Comparison of ENCODE assay signal across 8 mouse cellular contexts in the genomic region with DNA sequence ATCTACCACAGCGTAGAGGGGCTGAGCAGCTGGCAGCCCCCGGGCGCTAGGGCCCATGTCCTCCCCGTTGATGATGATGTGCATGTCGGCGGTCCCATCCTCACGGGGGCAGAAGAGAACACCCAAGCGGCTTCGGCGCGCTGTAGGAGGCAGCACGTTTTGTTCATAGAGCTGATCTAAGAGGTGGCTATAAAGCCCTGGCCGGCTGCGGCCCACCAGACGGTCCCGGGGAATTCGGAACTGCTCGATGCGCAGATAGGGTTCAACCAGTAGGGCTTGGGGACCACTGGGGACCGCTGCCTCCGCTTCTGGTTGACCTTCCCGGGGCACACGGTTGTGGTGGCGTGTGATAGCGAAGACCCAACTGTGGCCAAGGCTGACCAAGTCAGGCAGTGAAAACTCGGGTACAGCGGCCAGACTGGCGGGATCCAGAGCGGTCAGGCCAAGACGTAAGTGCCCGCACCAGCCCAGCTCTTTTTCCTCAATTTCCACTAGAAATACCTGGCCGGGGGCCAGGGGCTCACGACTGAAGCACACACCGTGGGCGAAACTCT. TPM values are rescaled to one million over a fixed set of nuclear protein-coding genes. Genes with fewer than 3 reads are reported as not detected.
DNase-seq lines count a peak whose midpoint lies in the region; ATAC-seq and TF ChIP-seq lines count a peak whose summit lies in the region.

A gene (plus strand): TSS at position 126 of the 554 bp plus-strand sequence.

- no peak for TF ChIP-seq EP300 in CH12.LX (IDR thresholded peaks at IDR 0.05; ENCODE audit: low read length)
- no peak for TF ChIP-seq EP300 in liver, embryonic 14.5 days (IDR thresholded peaks at IDR 0.05; ENCODE audit: low read depth)

- H3K79me2 ChIP-seq in CH12.LX (replicated peaks; ENCODE audit: control insufficient read depth, extremely low read depth, insufficient read depth, poor library complexity, severe bottlenecking): no peaks in the 10 kb centered on the region

- peak; percentile 59 for DNase-seq in CH12.LX (ENCODE audit: extremely low read depth)
- DNase-seq in c-Kit-positive CD71-positive TER-119-negative erythroid progenitor cells, embryonic 14.5 days (ENCODE audit: low read depth): peak; percentile 67
- peak; percentile 80 to 87 for DNase-seq in kidney, postnatal 25 days
- DNase-seq in liver, embryonic 14.5 days (ENCODE audit: low read depth in 3 of 3, low spot score in 3 of 3): peak; percentile 58 to 66 (median 58)
- DNase-seq in neural tube, embryonic 10.5 days (ENCODE audit: extremely low spot score, low spot score): peak; percentile 65

- no peaks in the 10 kb centered on the region for H3K9me3 ChIP-seq in CH12.LX (replicated peaks; ENCODE audit: low read length)
- H3K9me3 ChIP-seq in forebrain, embryonic 12.5 days: no peaks in the 10 kb centered on the region
- H3K9me3 ChIP-seq in heart, embryonic 16.5 days (replicated peaks; ENCODE audit: control insufficient read depth, low read length): no peaks in the 10 kb centered on the region
- no peaks in the 10 kb centered on the region for H3K9me3 ChIP-seq in liver, embryonic 14.5 days (ENCODE audit: control insufficient read depth, low read length)
- no peaks in the 10 kb centered on the region for H3K9me3 ChIP-seq in stomach, embryonic 15.5 days

- H3K9ac ChIP-seq in CH12.LX (ENCODE audit: insufficient read depth, low read depth): peak within 1 kb of the TSS; percentile 74
- peak within 1 kb of the TSS; percentile 78 for H3K9ac ChIP-seq in forebrain, embryonic 12.5 days
- peak within 1 kb of the TSS; percentile 89 for H3K9ac ChIP-seq in heart, embryonic 16.5 days (ENCODE audit: low read length)
- peak within 1 kb of the TSS; percentile 81 for H3K9ac ChIP-seq in liver, embryonic 14.5 days (replicated peaks)
- H3K9ac ChIP-seq in stomach, embryonic 15.5 days: peak within 1 kb of the TSS; percentile 81

- peak within 1 kb of the TSS; percentile 26; the same call in 1 of the 2 replicates for H3K27ac ChIP-seq in CH12.LX (ENCODE audit: insufficient read depth, low read depth)
- H3K27ac ChIP-seq in forebrain, embryonic 12.5 days: peak within 1 kb of the TSS; percentile 65
- H3K27ac ChIP-seq in heart, embryonic 16.5 days (ENCODE audit: low read length): peak within 1 kb of the TSS; percentile 99
- H3K27ac ChIP-seq in liver, embryonic 14.5 days: peak within 1 kb of the TSS; percentile 64
- peak within 1 kb of the TSS; percentile 87 for H3K27ac ChIP-seq in stomach, embryonic 15.5 days

- H3K27me3 ChIP-seq in CH12.LX (replicated peaks): peaks cover 1% of the 10 kb centered on the region
- H3K27me3 ChIP-seq in forebrain, embryonic 12.5 days: no peaks in the 10 kb centered on the region
- no peaks in the 10 kb centered on the region for H3K27me3 ChIP-seq in heart, embryonic 16.5 days (ENCODE audit: control insufficient read depth, insufficient read depth, low read length)
- no peaks in the 10 kb centered on the region for H3K27me3 ChIP-seq in liver, embryonic 14.5 days (ENCODE audit: control insufficient read depth, insufficient read depth, low read length)
- no peaks in the 10 kb centered on the region for H3K27me3 ChIP-seq in stomach, embryonic 15.5 days (replicated peaks)

- H3K4me3 ChIP-seq in CH12.LX (replicated peaks in 1 of 3; ENCODE audit: low read depth in 2 of 3, low read length in 2 of 3, poor library complexity in 1 of 3): peak within 1 kb of the TSS; percentile 58 to 70 (median 66)
- H3K4me3 ChIP-seq in forebrain, embryonic 12.5 days (replicated peaks): peak within 1 kb of the TSS; percentile 77
- H3K4me3 ChIP-seq in heart, embryonic 16.5 days (ENCODE audit: low read length): peak within 1 kb of the TSS; percentile 75
- peak within 1 kb of the TSS; percentile 73 to 83 for H3K4me3 ChIP-seq in liver, embryonic 14.5 days (ENCODE audit: insufficient read depth in 1 of 2, low read depth in 2 of 2, low read length in 2 of 2)
- peak within 1 kb of the TSS; percentile 63 for H3K4me3 ChIP-seq in stomach, embryonic 15.5 days (replicated peaks)

- peak; percentile 54 for TF ChIP-seq POLR2A in CH12.LX (IDR thresholded peaks at IDR 0.05; ENCODE audit: low read depth, low read length)

- peak; percentile 64 for ATAC-seq in forebrain, embryonic 12.5 days (ENCODE audit: low FRiP score)
- peak; percentile 79 for ATAC-seq in heart, embryonic 16.5 days (replicated peaks; ENCODE audit: extremely low read depth, insufficient read depth, low FRiP score)
- peak; percentile 67 for ATAC-seq in liver, embryonic 14.5 days (ENCODE audit: insufficient read depth)
- peak; percentile 69 for ATAC-seq in stomach, embryonic 15.5 days (ENCODE audit: insufficient read depth, low FRiP score, low read depth)

- H3K36me3 ChIP-seq in CH12.LX (replicated peaks in 1 of 2; ENCODE audit: control insufficient read depth in 1 of 2, insufficient read depth in 1 of 2, low read length in 1 of 2): peaks cover 15 to 31% of the 10 kb centered on the region in 2 experiments
- peaks cover 17% of the 10 kb centered on the region for H3K36me3 ChIP-seq in forebrain, embryonic 12.5 days (replicated peaks)
- peaks cover 18% of the 10 kb centered on the region for H3K36me3 ChIP-seq in heart, embryonic 16.5 days (ENCODE audit: control insufficient read depth, insufficient read depth)
- peaks cover 3% of the 10 kb centered on the region; the same call in 1 of the 2 replicates for H3K36me3 ChIP-seq in liver, embryonic 14.5 days (replicated peaks; ENCODE audit: control insufficient read depth, insufficient read depth, low read depth)
- 0 out of 2 replicates have a peak, but pooled peaks cover 3% of the 10 kb centered on the region for H3K36me3 ChIP-seq in stomach, embryonic 15.5 days

- TF ChIP-seq RAD21 in CH12.LX (IDR thresholded peaks at IDR 0.05; ENCODE audit: low read depth, low read length): peak; percentile 32

- dilution Hi-C loops in CH12.LX (cut with MboI; ENCODE audit: extremely low pct_ligation_motif_present, extremely low pct_unique_long_range_greater_than_20kb, low sequenced_read_pairs): no loop called here

- peak in 1 of 2 experiments; percentile 73; a peak in 2 of 4 replicates for TF ChIP-seq CTCF in CH12.LX (conservative IDR thresholded peaks at IDR 0.05 in 1 of 2, IDR thresholded peaks at IDR 0.05 in 1 of 2; ENCODE audit: low read depth in 2 of 2, low read length in 2 of 2)
- TF ChIP-seq CTCF in liver, embryonic 14.5 days (IDR thresholded peaks at IDR 0.05; ENCODE audit: low read depth): peak; percentile 87

- 2% methylated on average over 35 of the region's 35 CpGs for WGBS in forebrain, embryonic 12.5 days
- WGBS in heart, embryonic 16.5 days: under 1% methylated on average over 35 of the region's 35 CpGs
- WGBS in liver, embryonic 14.5 days (ENCODE audit: insufficient replicate concordance): under 1% methylated on average over 35 of the region's 35 CpGs
- under 1% methylated on average over 35 of the region's 35 CpGs for WGBS in stomach, embryonic 15.5 days

- peak within 1 kb of the TSS; percentile 53 for H3K4me2 ChIP-seq in CH12.LX (ENCODE audit: insufficient read depth, low read depth, poor library complexity, severe bottlenecking)
- H3K4me2 ChIP-seq in forebrain, embryonic 12.5 days: peak within 1 kb of the TSS; percentile 100
- H3K4me2 ChIP-seq in heart, embryonic 16.5 days (ENCODE audit: low read depth, low read length): peak within 1 kb of the TSS; percentile 97
- H3K4me2 ChIP-seq in liver, embryonic 14.5 days (ENCODE audit: low read depth): peak within 1 kb of the TSS; percentile 100
- H3K4me2 ChIP-seq in stomach, embryonic 15.5 days: peak within 1 kb of the TSS; percentile 98

- H3K4me1 ChIP-seq in CH12.LX (ENCODE audit: control insufficient read depth in 1 of 2, insufficient read depth in 2 of 2): peaks cover 12 to 44% of the 10 kb centered on the region in 2 experiments
- H3K4me1 ChIP-seq in forebrain, embryonic 12.5 days: peaks cover 26% of the 10 kb centered on the region
- peaks cover 15% of the 10 kb centered on the region for H3K4me1 ChIP-seq in heart, embryonic 16.5 days (ENCODE audit: control insufficient read depth, insufficient read depth, low read length)
- H3K4me1 ChIP-seq in liver, embryonic 14.5 days (replicated peaks; ENCODE audit: control insufficient read depth in 2 of 2, insufficient read depth in 2 of 2, low read length in 1 of 2): peaks cover 0 to 3% of the 10 kb centered on the region in 2 experiments; a peak in 1 of 4 replicates
- peaks cover 17% of the 10 kb centered on the region for H3K4me1 ChIP-seq in stomach, embryonic 15.5 days

- in situ Hi-C loops in CH12.LX (cut with MboI; ENCODE audit: low pct_ligation_motif_present, low pct_unique_long_range_greater_than_20kb, low sequenced_read_pairs): loop anchor here (5.0 kb wide), 1 partner anchor 44 kb away; a partner anchor contains a TSS

TF ChIP-seq in CH12.LX, 34 proteins besides CTCF, POLR2A, EP300 and RAD21 (continues in another document):
- TF ChIP-seq NELFE (IDR thresholded peaks at IDR 0.05; ENCODE audit: low read depth, low read length) (peak; percentile 30; the same call in 1 of the 2 replicates), MAZ (IDR thresholded peaks at IDR 0.05; ENCODE audit: low read depth, low read length) (0 out of 2 replicates have a peak, but pooled peaks have one; percentile 14), CHD2 (IDR thresholded peaks at IDR 0.05; ENCODE audit: low read length) (no peak), BHLHE40 (IDR thresholded peaks at IDR 0.05; ENCODE audit: low read depth, low read length) (peak; percentile 80), ZNF384 (IDR thresholded peaks at IDR 0.05; ENCODE audit: low read depth, low read length) (no peak), MAFK (IDR thresholded peaks at IDR 0.05; ENCODE audit: insufficient replicate concordance, low read length) (no peak), MYC (IDR thresholded peaks at IDR 0.05; ENCODE audit: low read depth, low read length) (0 out of 2 replicates have a peak, but pooled peaks have one; percentile 31), TBP (conservative IDR thresholded peaks at IDR 0.05; ENCODE audit: low read depth, low read length) (0 out of 2 replicates have a peak, but pooled peaks have one; percentile 32), MXI1 (IDR thresholded peaks at IDR 0.05; ENCODE audit: low read depth, low read length) (peak; percentile 73; the same call in 1 of the 2 replicates), USF2 (conservative IDR thresholded peaks at IDR 0.05; ENCODE audit: low read depth, low read length) (no peak), SIN3A (IDR thresholded peaks at IDR 0.05; ENCODE audit: low read length) (peak; percentile 34; the same call in 1 of the 2 replicates)

RNA-seq across cellular contexts. Expression of the gene that starts here (rescaled TPM):
- total RNA-seq in CH12.LX (2012; rRNA removed): 45.5 and 46.1 TPM in 2 replicates
- 17.5 and 19.9 TPM in 2 replicates for total RNA-seq in CH12.LX (2014; rRNA removed)
- polyA plus RNA-seq in CH12.LX (2012; ENCODE audit: insufficient read length, low read depth): 22.7 and 27.0 TPM in 2 replicates
- polyA plus RNA-seq in forebrain, embryonic 12.5 days (2016; fragmentation: Nextera tagmentation; extraction: Ambion mirVana): 85.8 and 88.3 TPM in 2 replicates
- 173 and 184 TPM in 2 replicates for polyA plus RNA-seq in heart, embryonic 16.5 days (2015; fragmentation: Nextera tagmentation; extraction: Ambion mirVana)
- 69.5 and 82.7 TPM in 2 replicates for polyA plus RNA-seq in liver, embryonic 14.5 days (2012; rRNA removed)
- polyA plus RNA-seq in liver, embryonic 14.5 days (2014; fragmentation: Nextera tagmentation; extraction: Ambion mirVana): 59.4 and 60.8 TPM in 2 replicates
- polyA plus RNA-seq in stomach, embryonic 15.5 days (2015; fragmentation: Nextera tagmentation; extraction: Ambion mirVana): 132 and 159 TPM in 2 replicates

Comparison
In these comparisons a context has a peak if more than half of its experiments do, and no peak if none do; other contexts are left out.
1. Peak in every context shown above with its lines: DNase-seq, ATAC-seq, H3K4me3 ChIP-seq and H3K27ac ChIP-seq.
2. H3K27ac ChIP-seq: peak in every context shown above with its lines; median percentile 99 in heart, embryonic 16.5 days; 87 in stomach, embryonic 15.5 days; 65 in forebrain, embryonic 12.5 days; 64 in liver, embryonic 14.5 days; 26 in CH12.LX.